Mouse (Mus musculus) forebrain, embryonic 14.5 days (tissue): ENCODE measurements around the gene Pde4d. TPM values are rescaled to one million over a fixed set of nuclear protein-coding genes. Genes with fewer than 3 reads are reported as not detected.

Source experiments
- ATAC-seq: fragments of 200-750 bp; cut with Nextera tagmentation; 2 replicates; pipeline ENCODE4 v1.8.0; 2017; ENCODE audit warnings: mild to moderate bottlenecking, moderate library complexity
- DNase-seq: peaks from one replicate; pipeline ENCODE4 v3.0.0-alpha.2; 2015; ENCODE audit warnings: low spot score
- H3K27ac ChIP-seq: fragments of 300-500 bp; sonication (generic); 2 replicates; pipeline ENCODE4 v1.5.1; 2014; ENCODE audit warnings: low read depth, mild to moderate bottlenecking, control low read depth, low read length, moderate library complexity
- H3K27me3 ChIP-seq: fragments of 300-500 bp; sonication (generic); replicated peaks from 2 replicates; pipeline ENCODE4 v1.6.1; 2014; ENCODE audit warnings: low read length, control low read depth, mixed read lengths; ENCODE audit not compliant: control insufficient read depth, insufficient read depth
- H3K36me3 ChIP-seq: fragments of 300-500 bp; sonication (generic); 2 replicates; pipeline ENCODE4 v1.6.1; 2014; ENCODE audit warnings: low read length, control low read depth; ENCODE audit not compliant: control insufficient read depth, insufficient read depth
- H3K4me1 ChIP-seq: fragments of 300-500 bp; sonication (generic); 2 replicates; pipeline ENCODE4 v1.6.1; 2014; ENCODE audit warnings: antibody characterized with exemption, low read length, control low read depth; ENCODE audit not compliant: control insufficient read depth, insufficient read depth
- H3K4me2 ChIP-seq: fragments of 300-500 bp; sonication (generic); 2 replicates; pipeline ENCODE4 v1.6.1; 2014; ENCODE audit warnings: mild to moderate bottlenecking, control low read depth, low read length
- H3K4me3 ChIP-seq: fragments of 300-500 bp; sonication (generic); 2 replicates; pipeline ENCODE4 v1.5.1; 2014; ENCODE audit warnings: low read depth, low read length, control low read depth
- H3K9ac ChIP-seq: fragments of 300-500 bp; sonication (generic); 2 replicates; pipeline ENCODE4 v1.6.1; 2014; ENCODE audit warnings: mild to moderate bottlenecking, low read length, control low read depth, moderate library complexity
- H3K9me3 ChIP-seq: fragments of 300-500 bp; sonication (generic); replicated peaks from 2 replicates; pipeline ENCODE4 v1.6.1; 2016; ENCODE audit warnings: low read length, control low read depth, mixed read lengths; ENCODE audit not compliant: control insufficient read depth
- WGBS: fragments of 180-500 bp; shearing (Covaris S2); extraction: QIAGEN DNeasy Blood & Tissue Kit; methylation state at CpG from one replicate; pipeline ENCODE4 v1.1.7; 2014; 5-methylcytosine and 5-hydroxymethylcytosine counted together
- polyA plus RNA-seq: library from polyadenylated mRNA; unstranded; fragments of >200 nt; fragmentation: Nextera tagmentation; extraction: Ambion mirVana; gene quantifications from 2 replicates; pipeline ENCODE4 v1.2.1, GENCODE M21; 2014

Pde4d gene
- polyA plus RNA-seq, 1 experiment from 2014 or later, result 13.7 TPM

DNA sequence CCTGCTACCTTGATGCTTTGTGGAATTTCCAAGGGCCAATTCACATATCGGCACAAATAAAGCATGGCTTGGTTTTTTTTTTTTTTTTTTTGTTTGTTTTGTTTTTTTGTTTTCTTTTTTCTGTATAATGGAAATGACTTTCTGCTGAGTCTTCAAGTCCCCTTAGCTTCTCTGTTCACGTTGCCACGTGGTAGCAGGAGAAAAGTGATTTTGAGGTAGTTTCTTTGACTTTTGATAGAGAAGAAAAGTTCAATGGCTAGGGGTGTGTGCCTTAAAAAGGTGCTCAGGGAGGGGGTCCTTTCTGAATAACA, 1235.2 kb downstream of the Pde4d start:
- no peaks in the 10 kb centered on the region for H3K9me3 ChIP-seq
- H3K9ac ChIP-seq, result peak overlapping the region; percentile 63; the same call in 1 of the 2 replicates
- peak overlapping the region; percentile 29 for H3K4me3 ChIP-seq
- ATAC-seq (no peak; the same call in 1 of the 2 replicates), DNase-seq (no peak)
- no peaks in the 10 kb centered on the region for H3K4me1 ChIP-seq
- H3K4me2 ChIP-seq, result peak overlapping the region; percentile 71
- H3K36me3 ChIP-seq, result no peaks in the 10 kb centered on the region
- H3K27me3 ChIP-seq, result no peaks in the 10 kb centered on the region
- 5% methylated on average over 3 of the region's 3 CpGs for WGBS
- H3K27ac ChIP-seq, result no peak overlapping the region

DNA sequence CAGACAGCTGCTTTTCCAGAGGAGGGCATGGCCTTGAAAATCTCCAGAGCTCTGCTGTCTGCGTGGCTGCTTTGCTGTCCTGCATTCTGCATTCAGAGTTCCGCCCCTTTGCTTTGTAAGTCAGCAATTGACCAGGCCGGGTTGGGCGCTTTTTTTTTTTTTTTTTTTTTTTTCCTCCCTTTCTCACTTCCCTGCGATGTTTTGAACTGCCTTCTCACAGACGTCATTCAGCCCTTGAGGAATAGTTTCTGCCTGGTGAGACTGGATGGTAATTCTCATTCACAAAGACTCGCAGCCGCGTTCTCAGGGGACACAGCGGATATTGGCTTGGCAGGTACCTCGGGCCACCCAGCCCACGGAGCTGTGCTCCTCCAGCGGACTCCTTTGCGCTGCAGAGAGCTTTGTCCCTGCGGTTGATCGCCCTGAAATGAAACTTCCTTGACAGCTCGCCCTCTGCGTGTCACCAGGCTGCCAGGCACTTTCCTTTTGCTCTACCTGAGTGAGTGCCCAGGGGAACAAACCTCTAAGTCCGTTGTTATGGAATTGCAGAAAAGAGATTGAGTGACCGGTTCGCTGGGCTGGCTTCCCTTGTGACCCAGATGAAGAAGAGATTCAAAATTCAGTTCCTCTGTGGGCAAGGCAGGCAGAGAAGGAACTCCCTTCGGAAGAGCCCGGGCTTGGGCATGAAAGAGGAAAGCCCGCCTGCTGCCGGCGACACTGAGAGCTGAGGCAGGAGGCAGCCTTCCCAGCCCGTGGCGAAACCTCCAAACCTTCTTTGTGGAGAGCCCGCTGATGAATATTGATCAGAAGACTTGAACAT, 1235.8 kb downstream of the Pde4d start:
- H3K9ac ChIP-seq, result peak overlapping the region; percentile 63
- WGBS, result under 1% methylated on average over 29 of the region's 29 CpGs
- DNase-seq (peak; percentile 63), ATAC-seq (peak; percentile 82)
- no peaks in the 10 kb centered on the region for H3K4me1 ChIP-seq
- no peaks in the 10 kb centered on the region for H3K9me3 ChIP-seq
- H3K36me3 ChIP-seq, result no peaks in the 10 kb centered on the region
- peak overlapping the region; percentile 71 for H3K4me2 ChIP-seq
- H3K4me3 ChIP-seq, result peak overlapping the region; percentile 29
- H3K27ac ChIP-seq, result 0 out of 2 replicates have a peak overlapping the region, but pooled peaks have one; percentile 15
- no peaks in the 10 kb centered on the region for H3K27me3 ChIP-seq

DNA sequence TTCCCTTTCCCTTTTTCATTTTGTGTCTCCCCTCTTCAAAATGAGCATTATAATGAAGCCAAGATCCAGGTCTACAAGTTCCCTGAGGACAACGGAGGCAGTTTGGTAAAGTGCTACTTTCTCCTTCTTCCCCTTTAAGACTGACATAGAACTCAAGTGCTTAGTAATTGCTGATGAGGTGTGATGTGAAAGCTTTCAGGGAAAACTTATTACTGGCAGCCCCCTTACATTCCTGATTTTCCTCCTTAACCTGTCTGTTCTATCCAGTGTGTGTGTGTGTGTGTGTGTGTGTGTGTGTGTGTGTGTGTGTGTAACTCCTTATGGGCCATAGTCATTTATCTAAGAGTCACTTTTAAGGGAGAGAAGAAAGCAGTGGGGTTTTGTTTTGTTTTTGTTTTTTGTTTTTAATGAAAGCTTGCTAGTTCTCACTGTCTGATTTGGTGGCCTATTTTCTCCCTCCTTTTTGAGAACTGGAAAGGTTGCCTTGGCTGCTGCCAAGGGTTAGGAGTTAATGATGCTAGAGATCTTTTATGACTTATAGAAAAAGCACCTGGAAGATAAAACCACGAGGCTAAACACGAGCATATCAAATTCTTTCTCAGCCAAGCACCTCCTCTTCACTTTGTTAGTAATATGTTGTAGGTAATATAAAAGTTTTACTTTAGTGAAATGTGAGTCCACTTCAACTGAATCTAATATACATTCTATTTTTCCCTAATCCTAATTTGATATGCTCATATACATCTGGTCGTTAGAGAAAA, 1236.5 kb downstream of the Pde4d start:
- ATAC-seq (peak; percentile 29; the same call in 1 of the 2 replicates), DNase-seq (no peak)
- Histone ChIP-seq H3K4me3 (peak overlapping the region; percentile 29), H3K9ac (peak overlapping the region; percentile 63; the same call in 1 of the 2 replicates), H3K27ac (no peak overlapping the region), H3K27me3 (no peaks in the 10 kb centered on the region), H3K36me3 (no peaks in the 10 kb centered on the region), H3K4me1 (no peaks in the 10 kb centered on the region), H3K9me3 (no peaks in the 10 kb centered on the region), H3K4me2 (peak overlapping the region; percentile 71)
- WGBS, result 13% methylated on average over 4 of the region's 4 CpGs

DNA sequence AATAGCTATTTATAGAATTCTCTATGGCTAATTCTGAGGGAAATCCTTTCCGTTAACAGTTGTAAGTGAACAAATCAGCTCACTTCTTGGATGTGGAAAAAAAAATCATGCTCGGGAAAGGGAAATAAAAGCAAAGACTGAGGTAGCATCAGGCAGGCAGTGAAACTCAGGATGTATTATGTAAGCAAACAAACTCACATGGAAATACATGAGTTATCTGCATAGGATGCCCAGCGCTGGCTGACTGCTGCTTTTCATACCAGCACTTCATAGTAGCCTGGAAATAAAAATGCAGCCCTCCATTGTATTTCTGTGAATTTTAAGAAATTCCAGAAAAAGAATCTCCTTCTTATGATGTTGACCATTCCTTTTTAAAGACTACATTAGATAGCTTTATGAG, 1237.2 kb downstream of the Pde4d start:
- DNase-seq, result no peak
- H3K4me2 ChIP-seq, result peak overlapping the region; percentile 71; the same call in 1 of the 2 replicates
- no peaks in the 10 kb centered on the region for H3K9me3 ChIP-seq
- 49% methylated on average over 3 of the region's 3 CpGs for WGBS
- no peaks in the 10 kb centered on the region for H3K4me1 ChIP-seq
- ATAC-seq, result no peak
- no peak overlapping the region for H3K27ac ChIP-seq
- H3K27me3 ChIP-seq, result no peaks in the 10 kb centered on the region
- H3K36me3 ChIP-seq, result no peaks in the 10 kb centered on the region
- no peak overlapping the region for H3K9ac ChIP-seq
- no peak overlapping the region for H3K4me3 ChIP-seq

DNA sequence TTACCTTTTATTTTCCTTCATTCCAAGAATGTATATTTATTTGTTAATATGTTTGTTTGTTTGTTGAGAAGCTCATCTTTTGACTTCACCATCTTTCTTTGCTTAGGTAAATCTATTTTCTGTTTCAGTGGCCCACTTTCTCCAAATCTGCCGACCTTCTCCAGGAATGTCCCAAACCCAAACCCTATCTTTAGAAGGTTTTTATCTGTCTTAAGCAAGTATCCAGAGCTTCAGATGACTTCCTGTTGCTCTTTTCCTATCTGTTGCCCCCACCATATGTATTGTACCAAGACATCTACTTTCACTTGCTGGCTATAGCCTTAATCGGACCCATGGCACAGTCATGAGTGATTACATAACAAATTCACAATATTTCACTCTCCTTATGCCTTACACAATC, 1238.4 kb downstream of the Pde4d start:
- ATAC-seq (no peak), DNase-seq (no peak)
- 81% methylated on average over 2 of the region's 2 CpGs for WGBS
- Histone ChIP-seq H3K27me3 (no peaks in the 10 kb centered on the region), H3K27ac (no peak overlapping the region), H3K36me3 (no peaks in the 10 kb centered on the region), H3K4me3 (no peak overlapping the region), H3K4me1 (no peaks in the 10 kb centered on the region), H3K9ac (no peak overlapping the region), H3K9me3 (no peaks in the 10 kb centered on the region), H3K4me2 (no peak overlapping the region)

DNA sequence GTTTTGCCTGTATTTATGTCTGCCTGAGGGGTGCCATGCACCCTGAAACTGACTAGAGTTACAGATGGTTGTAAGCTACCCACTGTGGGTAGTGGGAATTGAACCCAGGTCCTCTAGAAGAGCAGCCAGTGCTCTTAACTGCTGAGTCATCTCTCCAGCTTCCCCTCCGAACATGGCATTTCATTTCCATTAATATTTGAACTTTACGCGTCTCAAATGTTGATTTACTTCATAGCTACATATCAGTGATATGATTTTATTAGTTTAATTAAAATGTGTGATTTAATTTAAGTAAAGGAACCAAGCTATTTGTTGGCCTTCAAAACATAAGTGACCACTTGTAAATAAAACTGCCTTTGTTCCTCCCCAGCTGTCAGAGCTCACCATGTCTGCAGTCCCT, 1239.4 kb downstream of the Pde4d start:
- Histone ChIP-seq H3K9me3 (no peaks in the 10 kb centered on the region), H3K9ac (no peak overlapping the region), H3K4me3 (no peak overlapping the region), H3K4me2 (no peak overlapping the region), H3K36me3 (no peaks in the 10 kb centered on the region), H3K27ac (no peak overlapping the region), H3K4me1 (no peaks in the 10 kb centered on the region), H3K27me3 (no peaks in the 10 kb centered on the region)
- DNase-seq (no peak), ATAC-seq (no peak)
- WGBS, result 92% methylated on average over 3 of the region's 3 CpGs

DNA sequence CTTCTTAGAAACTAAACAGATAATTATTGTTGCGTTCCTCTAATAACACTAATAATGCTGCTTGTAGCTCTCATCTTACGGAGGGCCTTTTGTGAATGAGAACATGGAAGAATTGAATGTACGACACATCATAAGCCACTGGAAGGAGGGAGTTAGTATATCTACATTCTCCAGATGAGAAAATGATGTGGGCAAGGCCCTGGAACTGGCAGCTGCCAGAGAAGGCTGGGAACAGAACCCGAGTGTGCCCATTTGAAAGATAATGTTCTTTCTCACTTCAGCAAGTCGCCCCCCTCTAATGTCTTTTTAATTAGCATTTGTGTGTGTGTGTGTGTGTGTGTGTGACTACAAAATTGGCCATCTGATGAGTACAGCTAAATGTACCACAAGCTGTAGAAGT, 1240.8 kb downstream of the Pde4d start:
- Histone ChIP-seq H3K4me3 (no peak overlapping the region), H3K9ac (no peak overlapping the region), H3K27me3 (no peaks in the 10 kb centered on the region), H3K4me2 (no peak overlapping the region), H3K27ac (no peak overlapping the region), H3K9me3 (no peaks in the 10 kb centered on the region), H3K4me1 (no peaks in the 10 kb centered on the region), H3K36me3 (no peaks in the 10 kb centered on the region)
- WGBS, result 67% methylated on average over 5 of the region's 5 CpGs
- ATAC-seq (no peak), DNase-seq (no peak)

DNA sequence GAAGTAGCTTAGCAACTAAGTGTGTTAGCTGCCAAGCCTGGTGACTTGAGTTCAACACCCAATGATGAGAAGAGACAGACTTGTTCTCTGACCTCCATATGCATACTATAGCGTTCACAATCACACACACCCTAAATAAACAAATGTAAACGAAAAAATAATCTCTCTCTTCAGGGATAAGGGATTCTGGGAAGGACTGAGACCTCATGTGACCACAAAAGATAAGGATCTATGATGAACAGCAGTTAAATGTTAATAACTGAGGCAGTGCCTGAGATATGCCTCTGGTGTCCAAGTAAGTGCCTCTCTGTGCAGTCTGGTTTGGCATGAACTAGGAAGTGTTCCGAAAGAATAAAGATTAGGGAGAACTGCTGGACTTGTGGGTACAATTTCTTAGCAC, 1243.1 kb downstream of the Pde4d start:
- H3K9me3 ChIP-seq, result no peaks in the 10 kb centered on the region
- H3K4me2 ChIP-seq, result no peak overlapping the region
- DNase-seq, result no peak
- no peak overlapping the region for H3K4me3 ChIP-seq
- H3K4me1 ChIP-seq, result no peaks in the 10 kb centered on the region
- no peak for ATAC-seq
- no peaks in the 10 kb centered on the region for H3K27me3 ChIP-seq
- no peak overlapping the region for H3K9ac ChIP-seq
- 74% methylated on average over 3 of the region's 3 CpGs for WGBS
- H3K27ac ChIP-seq, result no peak overlapping the region
- H3K36me3 ChIP-seq, result no peaks in the 10 kb centered on the region

DNA sequence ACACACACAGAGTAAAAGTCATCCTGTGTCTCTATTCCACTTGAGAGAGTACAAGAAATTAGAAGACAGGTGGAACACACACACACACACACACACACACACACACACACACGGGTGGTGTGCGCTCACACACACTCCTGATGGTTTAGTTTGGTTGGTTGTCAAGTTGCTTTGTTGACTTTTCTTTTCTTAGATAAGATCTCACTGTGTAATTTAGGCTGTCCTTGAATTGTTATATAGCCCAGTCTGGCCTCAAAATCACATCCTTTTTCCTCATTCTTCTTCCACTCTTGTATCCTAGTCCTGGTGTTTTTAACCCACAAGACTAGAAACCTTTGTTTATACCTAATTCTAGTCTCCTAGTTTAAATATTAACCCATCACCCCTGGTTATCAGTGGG, 1244.0 kb downstream of the Pde4d start:
- WGBS, result 89% methylated on average over 2 of the region's 2 CpGs
- ATAC-seq (no peak), DNase-seq (no peak)
- Histone ChIP-seq H3K27ac (no peak overlapping the region), H3K9me3 (no peaks in the 10 kb centered on the region), H3K4me1 (no peaks in the 10 kb centered on the region), H3K27me3 (no peaks in the 10 kb centered on the region), H3K36me3 (no peaks in the 10 kb centered on the region), H3K9ac (no peak overlapping the region), H3K4me3 (no peak overlapping the region), H3K4me2 (no peak overlapping the region)
